In the genomic region with DNA sequence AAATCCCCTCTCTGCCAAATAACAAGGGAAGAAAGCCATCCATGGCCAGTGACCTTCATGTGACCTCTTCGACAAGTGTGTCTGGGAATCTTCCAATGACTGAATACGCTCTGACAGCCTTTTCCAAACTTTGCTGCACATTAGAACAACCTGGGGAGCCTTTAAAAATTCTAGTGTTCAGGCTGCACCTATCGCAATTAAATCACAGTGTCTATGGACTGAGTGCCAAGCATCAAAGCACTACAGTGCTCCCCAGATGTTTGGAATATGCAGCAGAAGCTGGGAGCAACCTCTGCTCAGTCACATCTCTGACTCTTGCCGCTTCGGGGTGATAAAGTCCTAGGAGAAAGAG, we compare ENCODE assay signal across 12 mouse cellular contexts.
DNase-seq lines count a peak whose midpoint lies in the region; ATAC-seq and TF ChIP-seq lines count a peak whose summit lies in the region.
"Had no signal": no experiment of that assay in that cellular context is flagged by ENCODE, and none has a peak within 500 bp of the region (broad histone marks: within the 10 kb centered on the region; RNA-seq: fewer than 3 reads in every experiment).

No protein-coding gene starts in this region.

- no peak overlapping the region for H3K4me3 ChIP-seq in limb, embryonic 11.5 days (ENCODE audit: low read depth, low read length)
- H3K4me3 ChIP-seq in limb, embryonic 10.5 days, result no peak overlapping the region
- H3K4me3 ChIP-seq in embryonic facial prominence, embryonic 14.5 days (ENCODE audit: low read depth, low read length), result no peak overlapping the region
- no peak overlapping the region for H3K4me3 ChIP-seq in neural tube, embryonic 14.5 days (ENCODE audit: low read depth, low read length)
- H3K4me3 ChIP-seq in liver, embryonic 12.5 days, result no peak overlapping the region
- H3K4me3 ChIP-seq in liver, postnatal 0 days (ENCODE audit: low read depth, low read length), result no peak overlapping the region
- H3K4me3 ChIP-seq: embryonic facial prominence, embryonic 12.5 days; layer of hippocampus, adult 2 months had no signal

- TF ChIP-seq CTCF in liver, postnatal 0 days (IDR thresholded peaks at IDR 0.05; ENCODE audit: low read depth), result no peak

- no peak; the same call in 1 of the 2 replicates for ATAC-seq in limb, embryonic 11.5 days (ENCODE audit: insufficient number of reproducible peaks, low FRiP score, low TSS enrichment, low read depth)
- no peak for ATAC-seq in embryonic facial prominence, embryonic 14.5 days (ENCODE audit: low read depth)
- ATAC-seq in neural tube, embryonic 14.5 days (ENCODE audit: low read depth), result peak; percentile 56; the same call in 1 of the 2 replicates
- no peak for ATAC-seq in liver, embryonic 12.5 days
- ATAC-seq in liver, postnatal 0 days, result no peak
- ATAC-seq: forebrain, embryonic 14.5 days had no signal

- TF ChIP-seq EP300 in liver, postnatal 0 days (IDR thresholded peaks at IDR 0.05; ENCODE audit: low read depth), result no peak

- intact Hi-C loops in heart, postnatal 10 days (cut with DNase I), result no loop called here

- DNase-seq in heart, postnatal 10 days, result peak; percentile 18 to 24
- DNase-seq in heart, adult 11 months, result no peak
- DNase-seq in limb, embryonic 11.5 days (ENCODE audit: low spot score), result peak; percentile 36
- DNase-seq in limb, embryonic 10.5 days (ENCODE audit: low spot score), result no peak
- peak; percentile 44 for DNase-seq in embryonic facial prominence, embryonic 14.5 days (ENCODE audit: low spot score)
- no peak for DNase-seq in liver, postnatal 0 days
- DNase-seq: adrenal gland, adult 8-10 months had no signal

- no peaks in the 10 kb centered on the region for H3K27me3 ChIP-seq in limb, embryonic 11.5 days (ENCODE audit: control insufficient read depth, insufficient read depth, low read length)
- H3K27me3 ChIP-seq in limb, embryonic 10.5 days (ENCODE audit: low read depth, poor library complexity, severe bottlenecking), result no peaks in the 10 kb centered on the region
- no peaks in the 10 kb centered on the region for H3K27me3 ChIP-seq in embryonic facial prominence, embryonic 14.5 days (replicated peaks; ENCODE audit: control insufficient read depth, insufficient read depth, low read length)
- no peaks in the 10 kb centered on the region for H3K27me3 ChIP-seq in neural tube, embryonic 14.5 days (ENCODE audit: control insufficient read depth, insufficient read depth, low read length)
- H3K27me3 ChIP-seq in liver, embryonic 12.5 days (replicated peaks), result no peaks in the 10 kb centered on the region
- no peaks in the 10 kb centered on the region for H3K27me3 ChIP-seq in liver, postnatal 0 days (ENCODE audit: insufficient read depth, low read length)
- H3K27me3 ChIP-seq: embryonic facial prominence, embryonic 12.5 days had no signal

- H3K9me3 ChIP-seq in limb, embryonic 11.5 days (ENCODE audit: control insufficient read depth, low read length), result no peaks in the 10 kb centered on the region
- H3K9me3 ChIP-seq in limb, embryonic 10.5 days (replicated peaks), result no peaks in the 10 kb centered on the region
- H3K9me3 ChIP-seq in embryonic facial prominence, embryonic 14.5 days (ENCODE audit: control insufficient read depth, low read length), result no peaks in the 10 kb centered on the region
- no peaks in the 10 kb centered on the region for H3K9me3 ChIP-seq in neural tube, embryonic 14.5 days (ENCODE audit: control insufficient read depth, low read length)
- H3K9me3 ChIP-seq in liver, embryonic 12.5 days (replicated peaks), result no peaks in the 10 kb centered on the region
- no peaks in the 10 kb centered on the region for H3K9me3 ChIP-seq in liver, postnatal 0 days (ENCODE audit: low read length)
- H3K9me3 ChIP-seq: embryonic facial prominence, embryonic 12.5 days had no signal

- no peak overlapping the region for H3K4me2 ChIP-seq in limb, embryonic 11.5 days (ENCODE audit: low read depth, severe bottlenecking)
- no peak overlapping the region for H3K4me2 ChIP-seq in embryonic facial prominence, embryonic 14.5 days (ENCODE audit: low read depth, low read length)
- H3K4me2 ChIP-seq in neural tube, embryonic 14.5 days (ENCODE audit: low read depth, low read length), result no peak overlapping the region
- no peak overlapping the region for H3K4me2 ChIP-seq in liver, embryonic 12.5 days
- H3K4me2 ChIP-seq in liver, postnatal 0 days (ENCODE audit: low read depth, low read length), result no peak overlapping the region
- H3K4me2 ChIP-seq: embryonic facial prominence, embryonic 12.5 days had no signal

- H3K9ac ChIP-seq in limb, embryonic 11.5 days (ENCODE audit: low read length), result no peak overlapping the region
- H3K9ac ChIP-seq in embryonic facial prominence, embryonic 14.5 days (ENCODE audit: low read depth, low read length), result no peak overlapping the region
- H3K9ac ChIP-seq in neural tube, embryonic 14.5 days (replicated peaks; ENCODE audit: low read depth, low read length), result no peak overlapping the region
- no peak overlapping the region for H3K9ac ChIP-seq in liver, embryonic 12.5 days
- H3K9ac ChIP-seq in liver, postnatal 0 days (replicated peaks), result no peak overlapping the region
- H3K9ac ChIP-seq: embryonic facial prominence, embryonic 12.5 days had no signal

- H3K36me3 ChIP-seq in limb, embryonic 11.5 days (ENCODE audit: control insufficient read depth, insufficient read depth, low read length), result no peaks in the 10 kb centered on the region
- H3K36me3 ChIP-seq in limb, embryonic 10.5 days, result no peaks in the 10 kb centered on the region
- H3K36me3 ChIP-seq in embryonic facial prominence, embryonic 14.5 days (ENCODE audit: control insufficient read depth, insufficient read depth, low read length), result no peaks in the 10 kb centered on the region
- no peaks in the 10 kb centered on the region for H3K36me3 ChIP-seq in neural tube, embryonic 14.5 days (ENCODE audit: control insufficient read depth, insufficient read depth, low read length)
- H3K36me3 ChIP-seq in liver, embryonic 12.5 days, result no peaks in the 10 kb centered on the region
- H3K36me3 ChIP-seq in liver, postnatal 0 days (replicated peaks; ENCODE audit: insufficient read depth, low read length), result no peaks in the 10 kb centered on the region
- H3K36me3 ChIP-seq: embryonic facial prominence, embryonic 12.5 days had no signal

- H3K27ac ChIP-seq in limb, embryonic 11.5 days (replicated peaks; ENCODE audit: low read depth, low read length), result no peak overlapping the region
- H3K27ac ChIP-seq in limb, embryonic 10.5 days, result no peak overlapping the region
- H3K27ac ChIP-seq in embryonic facial prominence, embryonic 14.5 days (replicated peaks; ENCODE audit: low read depth, low read length), result no peak overlapping the region
- no peak overlapping the region for H3K27ac ChIP-seq in neural tube, embryonic 14.5 days (ENCODE audit: low read depth, low read length)
- H3K27ac ChIP-seq in liver, embryonic 12.5 days, result no peak overlapping the region
- H3K27ac ChIP-seq in liver, postnatal 0 days (ENCODE audit: low read depth), result no peak overlapping the region
- H3K27ac ChIP-seq: embryonic facial prominence, embryonic 12.5 days; layer of hippocampus, adult 2 months had no signal

- 18% methylated on average over 5 of the region's 5 CpGs for WGBS in limb, embryonic 11.5 days
- WGBS in limb, embryonic 10.5 days, result 30% methylated on average over 5 of the region's 5 CpGs
- 51% methylated on average over 5 of the region's 5 CpGs for WGBS in embryonic facial prominence, embryonic 14.5 days
- WGBS in neural tube, embryonic 14.5 days, result 41% methylated on average over 5 of the region's 5 CpGs
- 73% methylated on average over 5 of the region's 5 CpGs for WGBS in liver, embryonic 12.5 days (ENCODE audit: insufficient replicate concordance)
- WGBS in liver, postnatal 0 days (ENCODE audit: insufficient replicate concordance), result 78% methylated on average over 5 of the region's 5 CpGs

- H3K4me1 ChIP-seq in limb, embryonic 11.5 days (ENCODE audit: control insufficient read depth, insufficient read depth, low read length), result no peaks in the 10 kb centered on the region
- H3K4me1 ChIP-seq in limb, embryonic 10.5 days, result peaks cover 22% of the 10 kb centered on the region
- peaks cover 13% of the 10 kb centered on the region; the same call in 1 of the 2 replicates for H3K4me1 ChIP-seq in embryonic facial prominence, embryonic 14.5 days (ENCODE audit: control insufficient read depth, insufficient read depth, low read length)
- 0 out of 2 replicates have a peak, but pooled peaks cover 4% of the 10 kb centered on the region for H3K4me1 ChIP-seq in neural tube, embryonic 14.5 days (ENCODE audit: control insufficient read depth, insufficient read depth, low read length)
- no peaks in the 10 kb centered on the region for H3K4me1 ChIP-seq in liver, embryonic 12.5 days
- peaks cover 3% of the 10 kb centered on the region; the same call in 1 of the 2 replicates for H3K4me1 ChIP-seq in liver, postnatal 0 days (ENCODE audit: insufficient read depth)

Comparison
In these comparisons a context has a peak if more than half of its experiments do, and no peak if none do; other contexts are left out.
1. DNase-seq: peak in heart, postnatal 10 days (2 of 2), limb, embryonic 11.5 days (single experiment) and embryonic facial prominence, embryonic 14.5 days (single experiment); none in heart, adult 11 months (single experiment), limb, embryonic 10.5 days (single experiment) and liver, postnatal 0 days (single experiment).